Mouse (Mus musculus) neural tube, embryonic 11.5 days (tissue): ENCODE data around the gene Gbx2. TPM values are rescaled to one million over a fixed set of nuclear protein-coding genes. Genes with fewer than 3 reads are reported as not detected.

ENCODE experiments used
- ATAC-seq: fragments of 200-750 bp; cut with Nextera tagmentation; 2 replicates; pipeline ENCODE4 v1.8.0; 2017; ENCODE audit warnings: moderate number of reproducible peaks, mild to moderate bottlenecking, moderate TSS enrichment, moderate library complexity; ENCODE audit not compliant: insufficient read depth, low FRiP score, low TSS enrichment
- DNase-seq: peaks from one replicate; pipeline ENCODE4 v3.0.0-alpha.2; 2015; ENCODE audit warnings: low spot score
- H3K27ac ChIP-seq: fragments of 300-500 bp; sonication (generic); 2 replicates; pipeline ENCODE4 v1.5.1; 2014; ENCODE audit warnings: low read depth, mild to moderate bottlenecking, low read length
- H3K27me3 ChIP-seq: fragments of 300-500 bp; sonication (generic); 2 replicates; pipeline ENCODE4 v1.6.1; 2014; ENCODE audit warnings: mild to moderate bottlenecking, low read length, mixed read lengths; ENCODE audit not compliant: control insufficient read depth, insufficient read depth
- H3K36me3 ChIP-seq: fragments of 300-500 bp; sonication (generic); 2 replicates; pipeline ENCODE4 v1.6.1; 2014; ENCODE audit warnings: mild to moderate bottlenecking, low read length, moderate library complexity, mixed read lengths; ENCODE audit not compliant: control insufficient read depth, insufficient read depth
- H3K4me1 ChIP-seq: fragments of 300-500 bp; sonication (generic); 2 replicates; pipeline ENCODE4 v1.6.1; 2014; ENCODE audit warnings: low read length, mixed read lengths; ENCODE audit not compliant: control insufficient read depth, insufficient read depth
- H3K4me2 ChIP-seq: fragments of 300-500 bp; sonication (generic); 2 replicates; pipeline ENCODE4 v1.6.1; 2014; ENCODE audit warnings: low read depth, mild to moderate bottlenecking, moderate library complexity
- H3K4me3 ChIP-seq: fragments of 300-500 bp; sonication (generic); 2 replicates; pipeline ENCODE4 v1.5.1; 2014; ENCODE audit warnings: low read depth, low read length
- H3K9ac ChIP-seq: fragments of 300-500 bp; sonication (generic); 2 replicates; pipeline ENCODE4 v1.6.1; 2014; ENCODE audit warnings: mild to moderate bottlenecking, low read length
- H3K9me3 ChIP-seq: fragments of 300-500 bp; sonication (generic); 2 replicates; pipeline ENCODE4 v1.6.1; 2016; ENCODE audit warnings: low read length; ENCODE audit not compliant: control insufficient read depth
- WGBS: fragments of 180-500 bp; shearing (Covaris S2); extraction: QIAGEN DNeasy Blood & Tissue Kit; methylation state at CpG from one replicate; pipeline ENCODE4 v1.1.7; 2014; 5-methylcytosine and 5-hydroxymethylcytosine counted together
- polyA plus RNA-seq: library from polyadenylated mRNA; unstranded; fragments of >200 nt; fragmentation: Nextera tagmentation; extraction: Ambion mirVana; gene quantifications from 2 replicates; pipeline ENCODE4 v1.2.1, GENCODE M21; 2014

Gbx2 gene
- polyA plus RNA-seq, 1 experiment from 2014 or later: 45.8 TPM

DNA sequence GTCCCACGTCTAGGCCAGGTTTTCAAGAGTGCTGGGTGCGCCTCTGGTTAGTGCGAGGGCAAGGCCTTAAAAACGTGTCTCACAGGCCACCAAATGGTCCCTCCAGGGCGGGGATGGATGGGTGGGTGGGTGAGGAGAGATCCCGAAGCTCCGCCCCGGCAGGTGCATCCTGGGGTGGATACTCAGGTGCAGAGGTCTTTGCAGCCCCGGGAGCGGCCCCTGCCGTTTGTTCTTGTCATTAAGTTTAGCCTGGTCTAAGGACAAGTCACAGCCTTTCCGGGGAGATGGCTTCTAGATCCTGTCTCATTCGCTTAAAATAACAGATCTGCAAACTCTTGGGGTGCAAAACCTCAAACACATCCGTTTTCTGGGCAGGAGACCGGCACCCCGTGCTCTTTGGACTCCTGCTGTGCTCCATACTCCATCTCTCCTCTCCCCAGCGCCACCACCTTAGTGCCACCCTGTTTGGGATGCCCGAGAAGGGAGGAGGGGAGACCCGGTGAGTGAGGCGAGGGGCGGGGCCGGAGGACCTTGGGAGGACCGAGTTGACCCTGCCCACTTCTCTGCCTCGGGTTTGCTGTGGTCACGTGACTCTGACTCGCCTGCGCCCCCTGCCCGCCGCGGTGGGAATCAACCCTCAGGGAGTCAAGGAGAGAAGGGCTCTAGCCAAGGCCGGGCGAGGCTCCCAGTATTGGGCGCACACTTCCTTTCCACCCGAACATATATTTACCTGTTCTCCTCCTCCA is 9.2 kb upstream of the Gbx2 start:
- Histone ChIP-seq H3K27ac (no peak overlapping the region), H3K4me3 (no peak overlapping the region), H3K4me1 (peaks cover 18% of the 10 kb centered on the region), H3K4me2 (no peak overlapping the region), H3K9ac (no peak overlapping the region), H3K9me3 (no peaks in the 10 kb centered on the region), H3K36me3 (no peaks in the 10 kb centered on the region), H3K27me3 (peaks cover 34% of the 10 kb centered on the region)
- ATAC-seq (peak; percentile 28; the same call in 1 of the 2 replicates), DNase-seq (peak; percentile 91)
- 3% methylated on average over 34 of the region's 34 CpGs for WGBS

DNA sequence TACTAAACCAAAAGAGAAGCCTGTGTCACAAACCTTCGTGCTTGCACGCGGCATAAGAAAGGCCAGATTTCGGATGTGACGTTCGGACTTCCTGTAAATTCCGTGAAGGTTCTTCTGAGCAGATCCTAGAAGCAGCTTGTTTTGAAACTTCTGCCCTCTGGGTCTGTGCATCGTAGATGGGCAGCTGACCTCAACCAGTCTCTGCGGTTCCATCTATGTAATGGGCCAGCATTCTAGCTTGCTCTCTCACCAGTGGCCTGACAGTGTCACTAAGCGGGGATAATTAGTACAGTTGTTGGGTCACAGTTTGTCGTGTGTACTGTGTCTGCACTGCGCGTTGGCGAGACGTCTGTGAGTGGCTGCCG is 8.6 kb upstream of the Gbx2 start:
- no peak for ATAC-seq
- 35% methylated on average over 16 of the region's 16 CpGs for WGBS
- Histone ChIP-seq H3K4me1 (peaks cover 18% of the 10 kb centered on the region), H3K27me3 (peaks cover 36% of the 10 kb centered on the region), H3K9ac (no peak overlapping the region), H3K36me3 (no peaks in the 10 kb centered on the region), H3K4me2 (no peak overlapping the region), H3K9me3 (no peaks in the 10 kb centered on the region), H3K4me3 (no peak overlapping the region), H3K27ac (no peak overlapping the region)
- no peak for DNase-seq

DNA sequence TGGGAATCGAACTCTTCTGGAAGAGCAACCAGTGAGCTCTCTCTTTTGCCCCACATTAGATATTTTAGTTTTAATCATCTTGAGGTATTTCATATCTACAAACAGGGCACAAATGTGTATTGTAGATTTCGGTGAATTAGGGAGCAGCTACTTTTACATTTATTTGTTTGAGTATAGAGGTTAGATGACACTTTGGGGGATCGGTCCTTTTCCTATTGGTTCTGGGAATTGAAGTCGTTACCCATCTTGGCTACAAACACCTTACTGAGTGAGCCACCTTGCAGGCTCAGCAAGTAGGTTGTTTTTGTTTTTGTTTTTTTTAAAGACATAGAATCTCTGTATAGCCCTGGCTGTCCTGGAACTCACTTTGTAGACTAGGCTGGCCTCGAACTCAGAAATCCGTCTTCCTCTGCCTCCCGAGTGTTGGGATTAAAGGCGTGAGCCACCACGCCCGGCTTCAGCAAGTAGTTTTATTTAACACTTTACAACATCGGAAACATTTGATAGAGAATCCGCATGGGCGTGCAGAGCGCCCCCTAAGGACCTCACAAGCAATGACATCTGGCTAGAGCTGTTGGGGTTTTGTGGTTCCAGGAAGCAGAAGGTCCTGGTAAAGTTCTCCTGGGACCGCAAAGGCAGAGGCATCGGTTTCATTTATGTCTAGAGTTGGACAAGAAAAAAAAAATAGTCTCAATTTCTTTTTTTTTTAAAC is 8.1 kb upstream of the Gbx2 start:
- H3K36me3 ChIP-seq: no peaks in the 10 kb centered on the region

DNA sequence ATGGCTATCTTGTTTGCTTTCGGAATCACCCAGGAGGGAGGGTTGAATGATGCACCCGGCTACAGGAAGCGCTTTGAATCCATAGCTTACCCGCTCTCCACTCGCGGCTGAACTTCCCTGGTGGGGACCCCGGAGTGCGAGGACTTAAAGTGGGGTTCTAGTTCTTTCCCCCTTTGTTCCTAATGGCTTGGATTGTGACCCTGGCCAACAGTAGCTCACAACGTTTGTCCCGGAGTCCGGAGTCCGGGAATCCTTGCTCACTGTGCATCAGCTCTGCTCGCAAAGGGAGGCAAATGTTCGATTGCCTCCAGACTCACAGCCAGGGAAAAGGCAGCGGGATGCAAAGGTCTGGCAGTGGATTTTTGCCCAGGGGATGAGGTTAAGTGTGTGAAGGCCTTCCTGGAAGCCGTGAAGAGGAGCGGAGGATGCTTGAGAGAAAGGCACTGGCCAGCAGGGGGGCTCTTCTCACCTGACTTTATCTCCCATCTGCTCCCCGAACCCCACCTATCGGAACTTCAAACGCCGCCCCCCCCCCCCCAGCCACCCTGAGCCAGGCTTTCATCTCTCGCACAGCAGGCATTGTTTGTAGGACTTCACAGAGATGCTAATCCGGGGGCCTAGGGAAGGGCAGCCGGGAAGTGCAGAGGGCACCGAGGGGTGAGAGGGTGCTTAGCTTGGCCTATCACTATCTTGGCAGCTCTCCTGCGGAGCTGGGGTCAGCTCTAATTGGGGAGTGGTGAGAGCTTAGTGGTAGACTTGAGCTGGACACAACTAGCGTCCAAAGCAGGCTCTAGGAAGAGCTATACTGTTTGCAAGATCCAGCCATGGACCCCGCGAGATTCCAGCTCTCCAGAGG is 4.7 kb upstream of the Gbx2 start:
- peak overlapping the region; percentile 24; the same call in 1 of the 2 replicates for H3K9ac ChIP-seq
- peak overlapping the region; percentile 50; the same call in 1 of the 2 replicates for H3K27ac ChIP-seq
- H3K4me3 ChIP-seq: no peak overlapping the region
- ATAC-seq: no peak
- H3K4me2 ChIP-seq: peak overlapping the region; percentile 31
- WGBS: under 1% methylated on average over 29 of the region's 29 CpGs
- H3K9me3 ChIP-seq: no peaks in the 10 kb centered on the region
- H3K27me3 ChIP-seq: peaks cover 56% of the 10 kb centered on the region
- no peaks in the 10 kb centered on the region for H3K36me3 ChIP-seq
- peaks cover 18% of the 10 kb centered on the region for H3K4me1 ChIP-seq
- peak; percentile 48 for DNase-seq

More for the DNA sequence above, 8.1 kb upstream of the Gbx2 start:
- 37% methylated on average over 16 of the region's 16 CpGs for WGBS
- H3K4me1 ChIP-seq: peaks cover 22% of the 10 kb centered on the region
- DNase-seq (no peak), ATAC-seq (no peak)
- peaks cover 42% of the 10 kb centered on the region for H3K27me3 ChIP-seq
- no peak overlapping the region for H3K4me2 ChIP-seq
- no peaks in the 10 kb centered on the region for H3K9me3 ChIP-seq
- H3K27ac ChIP-seq: no peak overlapping the region
- H3K4me3 ChIP-seq: no peak overlapping the region
- H3K9ac ChIP-seq: no peak overlapping the region

DNA sequence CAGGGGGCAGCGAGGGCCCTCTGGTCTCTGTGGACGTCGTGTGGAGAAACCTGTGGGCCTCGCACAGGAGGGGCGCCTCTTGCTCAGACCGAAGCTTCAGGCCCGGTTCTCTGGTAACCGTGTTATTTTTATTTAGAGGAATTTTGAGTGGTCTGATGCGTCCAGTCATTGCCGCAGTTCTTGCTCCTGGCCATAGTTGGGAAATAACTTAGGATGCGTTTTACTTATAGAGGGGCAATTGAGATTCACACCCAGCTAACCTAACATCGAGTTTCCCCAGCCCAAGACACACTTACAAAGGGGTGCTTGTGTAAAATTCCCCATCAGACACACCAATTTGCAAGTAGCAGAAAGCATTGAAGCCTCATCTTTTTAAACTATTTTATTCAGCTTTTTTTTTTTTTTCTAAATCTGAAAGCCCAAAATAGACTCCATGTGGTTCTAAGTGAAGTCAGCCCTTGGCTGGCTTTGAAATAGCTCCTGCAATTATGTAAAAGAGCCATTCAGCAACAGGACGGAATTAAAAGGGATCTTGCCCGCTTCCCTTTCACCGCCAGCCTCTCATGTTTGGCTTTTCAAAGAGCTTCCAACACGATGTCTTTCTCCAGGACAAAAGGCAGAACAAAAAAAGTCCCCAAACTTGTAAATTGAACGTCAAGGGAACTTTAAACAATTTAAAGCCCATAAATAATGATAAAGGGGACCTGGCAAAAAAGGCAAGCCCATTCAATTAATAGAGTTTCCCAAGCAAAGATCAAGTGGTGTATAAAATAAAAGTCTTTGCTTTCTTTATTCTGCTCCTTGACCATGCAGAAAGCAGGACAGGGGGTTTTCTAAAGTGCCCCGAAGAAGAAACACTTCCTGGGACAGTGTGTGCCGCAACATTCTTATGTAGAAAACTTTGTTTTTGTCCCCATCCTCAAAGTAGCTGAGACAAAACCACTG is 3.6 kb upstream of the Gbx2 start:
- Histone ChIP-seq H3K9me3 (no peaks in the 10 kb centered on the region), H3K4me1 (peaks cover 21% of the 10 kb centered on the region), H3K4me3 (no peak overlapping the region), H3K9ac (no peak overlapping the region), H3K27ac (peak overlapping the region; percentile 45; the same call in 1 of the 2 replicates), H3K36me3 (no peaks in the 10 kb centered on the region), H3K4me2 (peak overlapping the region; percentile 36), H3K27me3 (peaks cover 59% of the 10 kb centered on the region)
- WGBS: 2% methylated on average over 19 of the region's 19 CpGs
- DNase-seq: peak; percentile 59
- no peak for ATAC-seq

DNA sequence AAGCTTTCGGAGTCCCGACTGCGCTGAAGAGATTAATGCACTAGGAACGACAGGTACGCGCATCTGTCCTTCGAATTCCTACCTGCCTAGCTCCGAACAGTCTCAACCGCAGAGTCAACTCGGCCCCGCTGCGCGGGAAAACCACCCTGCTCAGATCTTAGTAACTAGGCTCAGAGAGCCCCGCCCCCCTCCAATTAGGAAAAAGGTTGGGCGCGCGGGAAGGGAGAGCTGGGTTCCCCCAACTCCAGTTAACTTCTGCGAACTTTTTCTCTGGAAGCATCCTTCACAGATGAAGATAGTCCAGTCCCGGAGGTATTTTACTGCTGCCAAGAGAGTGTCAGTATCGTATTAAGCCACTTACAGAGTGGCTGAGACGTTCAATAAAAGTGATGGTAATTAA is 2.8 kb upstream of the Gbx2 start:
- ATAC-seq (no peak), DNase-seq (peak; percentile 46)
- Histone ChIP-seq H3K27ac (peak overlapping the region; percentile 45; the same call in 1 of the 2 replicates), H3K4me2 (peak overlapping the region; percentile 36), H3K27me3 (peaks cover 62% of the 10 kb centered on the region), H3K9me3 (no peaks in the 10 kb centered on the region), H3K36me3 (no peaks in the 10 kb centered on the region), H3K9ac (no peak overlapping the region), H3K4me3 (peak overlapping the region; percentile 8; the same call in 1 of the 2 replicates), H3K4me1 (peaks cover 24% of the 10 kb centered on the region)
- WGBS: under 1% methylated on average over 21 of the region's 21 CpGs

DNA sequence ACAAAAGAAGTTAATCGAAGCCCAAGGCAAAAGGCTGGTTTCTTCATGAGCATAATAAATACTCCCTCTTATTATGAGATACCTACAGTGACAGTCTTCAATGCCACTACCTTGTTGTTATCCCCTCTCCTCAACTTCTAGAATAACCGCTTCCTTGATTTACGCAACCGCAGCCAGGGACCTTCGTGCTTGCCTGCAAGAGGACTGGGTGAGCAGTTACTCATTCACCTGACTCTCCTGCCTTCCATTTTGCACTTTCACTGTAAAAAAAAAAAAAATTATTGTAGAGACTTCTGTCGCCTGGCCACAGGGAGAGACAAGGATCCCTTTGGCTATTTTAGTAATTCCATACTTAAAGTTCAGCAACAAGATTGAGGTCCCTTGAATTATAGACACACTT is 2.0 kb upstream of the Gbx2 start:
- H3K27me3 ChIP-seq: peaks cover 66% of the 10 kb centered on the region
- 5% methylated on average over 6 of the region's 6 CpGs for WGBS
- DNase-seq: no peak
- H3K9ac ChIP-seq: no peak overlapping the region
- H3K4me2 ChIP-seq: peak overlapping the region; percentile 83
- no peak overlapping the region for H3K27ac ChIP-seq
- H3K9me3 ChIP-seq: no peaks in the 10 kb centered on the region
- H3K4me3 ChIP-seq: no peak overlapping the region
- peaks cover 31% of the 10 kb centered on the region for H3K4me1 ChIP-seq
- H3K36me3 ChIP-seq: peaks cover 2% of the 10 kb centered on the region; the same call in 1 of the 2 replicates
- ATAC-seq: no peak
